Mouse (Mus musculus): ENCODE measurements around the gene Tnfsf11. TPM values are rescaled to one million over a fixed set of nuclear protein-coding genes. Genes with fewer than 3 reads are reported as not detected.

The Tnfsf11 gene
- polyA plus RNA-seq, 1 experiment from 2014 or later = 0.09 TPM

DNA sequence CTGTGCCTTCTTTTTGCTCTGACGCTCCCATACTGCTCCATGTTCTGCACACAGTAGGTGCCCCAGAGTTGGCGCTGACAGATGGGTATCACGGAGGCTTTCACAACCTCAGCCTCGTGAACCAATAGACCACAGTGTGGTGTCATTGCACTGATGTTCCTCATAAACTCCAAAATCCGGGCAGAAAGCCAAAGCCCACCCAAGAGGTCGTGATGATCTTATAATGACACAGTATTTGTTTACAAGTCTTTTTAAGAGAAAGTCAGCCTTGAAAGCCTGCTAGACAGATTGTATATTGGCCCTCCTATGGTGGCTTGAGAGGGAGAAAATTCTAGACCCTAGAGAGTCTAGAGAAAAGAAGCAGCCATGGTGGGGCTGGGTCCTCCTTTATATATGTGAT is 70.6 kb downstream of the Tnfsf11 start:
- no peak for ATAC-seq
- H3K9me3 ChIP-seq = no peaks in the 10 kb centered on the region
- no peaks in the 10 kb centered on the region for H3K27me3 ChIP-seq
- H3K36me3 ChIP-seq = no peaks in the 10 kb centered on the region
- 89% methylated on average over 6 of the region's 6 CpGs for WGBS
- H3K9ac ChIP-seq (replicated peaks) = no peak overlapping the region
- H3K4me3 ChIP-seq (replicated peaks) = no peak overlapping the region
- H3K4me1 ChIP-seq (replicated peaks) = no peaks in the 10 kb centered on the region
- H3K4me2 ChIP-seq (replicated peaks) = no peak overlapping the region
- H3K27ac ChIP-seq = no peak overlapping the region

DNA sequence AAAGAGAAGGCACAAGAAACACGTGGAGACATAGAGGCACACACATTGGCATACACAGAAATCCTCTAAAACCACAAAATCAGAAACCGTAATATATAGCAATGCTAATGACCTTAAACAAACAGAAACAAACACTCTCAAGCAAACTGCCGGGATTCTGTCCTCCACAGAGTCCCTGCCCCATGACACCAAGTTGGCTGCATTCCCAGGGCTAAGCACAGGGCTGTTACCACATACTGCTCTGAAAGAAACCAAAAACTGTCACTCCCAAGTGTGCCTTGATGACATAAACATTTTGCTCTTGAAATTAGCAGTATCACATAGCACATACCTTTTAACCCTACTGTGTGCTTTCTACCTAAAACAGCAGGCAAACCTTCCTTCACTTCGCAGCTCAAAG is 71.7 kb downstream of the Tnfsf11 start:
- H3K27me3 ChIP-seq = no peaks in the 10 kb centered on the region

DNA sequence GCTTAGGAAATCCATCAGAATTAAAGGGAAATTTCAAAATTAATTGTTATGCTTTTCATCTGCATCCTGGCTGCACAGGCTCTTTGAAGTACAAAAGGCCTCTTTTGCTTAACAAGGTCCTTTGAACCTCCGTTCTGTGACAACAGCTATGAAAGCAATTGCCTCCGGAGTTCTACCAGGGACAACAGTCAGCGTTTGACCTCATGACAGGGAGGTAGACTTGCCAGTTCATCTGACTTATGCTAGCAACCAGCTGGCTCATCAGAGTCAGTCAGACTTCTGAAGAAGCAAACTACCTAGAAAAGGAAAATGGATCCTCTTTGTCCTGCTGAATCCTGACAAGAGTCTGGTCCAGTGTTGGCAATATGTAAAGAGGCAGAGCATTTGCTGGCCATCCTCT is 72.5 kb downstream of the Tnfsf11 start:
- H3K27me3 ChIP-seq = no peaks in the 10 kb centered on the region
- H3K4me1 ChIP-seq (replicated peaks) = no peaks in the 10 kb centered on the region
- H3K9ac ChIP-seq (replicated peaks) = no peak overlapping the region
- H3K4me2 ChIP-seq (replicated peaks) = no peak overlapping the region
- WGBS = 32% methylated on average over 3 of the region's 3 CpGs
- H3K36me3 ChIP-seq = no peaks in the 10 kb centered on the region
- H3K4me3 ChIP-seq (replicated peaks) = no peak overlapping the region
- H3K27ac ChIP-seq = no peak overlapping the region
- no peak for ATAC-seq
- H3K9me3 ChIP-seq = no peaks in the 10 kb centered on the region

More for the DNA sequence above, 71.7 kb downstream of the Tnfsf11 start:
- Histone ChIP-seq H3K4me2 (replicated peaks) (no peak overlapping the region), H3K4me1 (replicated peaks) (no peaks in the 10 kb centered on the region), H3K27ac (no peak overlapping the region), H3K9me3 (no peaks in the 10 kb centered on the region), H3K36me3 (no peaks in the 10 kb centered on the region), H3K9ac (replicated peaks) (no peak overlapping the region), H3K4me3 (replicated peaks) (no peak overlapping the region)
- ATAC-seq = no peak
- 75% methylated on average over 4 of the region's 4 CpGs for WGBS

DNA sequence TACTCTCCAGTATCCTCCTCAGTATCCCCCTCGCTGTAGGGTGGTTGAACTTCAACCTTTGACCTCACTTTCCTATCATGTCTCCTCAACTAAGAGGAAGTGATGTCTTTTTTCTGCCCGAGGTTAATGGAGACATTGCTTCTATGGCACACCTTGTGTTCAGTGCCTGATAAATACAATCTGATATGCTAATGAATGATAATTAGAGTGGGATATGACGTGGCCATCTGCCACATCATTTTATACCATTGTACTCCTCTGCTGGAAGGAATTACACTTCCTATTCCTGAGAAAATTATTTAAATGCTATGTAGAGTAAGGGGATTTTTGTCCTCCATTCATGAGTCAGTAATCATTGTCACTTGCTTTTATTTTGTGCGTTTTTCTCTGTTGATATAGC is 78.8 kb downstream of the Tnfsf11 start:
- Histone ChIP-seq H3K9ac (replicated peaks) (no peak overlapping the region), H3K4me2 (replicated peaks) (no peak overlapping the region), H3K36me3 (no peaks in the 10 kb centered on the region), H3K4me1 (replicated peaks) (no peaks in the 10 kb centered on the region), H3K4me3 (replicated peaks) (no peak overlapping the region), H3K9me3 (no peaks in the 10 kb centered on the region), H3K27me3 (no peaks in the 10 kb centered on the region), H3K27ac (no peak overlapping the region)
- 0 out of 2 replicates have a peak, but pooled peaks have one; percentile 34 for ATAC-seq
- WGBS = 68% methylated on average over 4 of the region's 4 CpGs

Small RNAs within 50 kb of the gene (microRNA-seq; reads per million reads assigned to microRNA genes)
- not detected for gene Gm23652

Other genes starting within 250 kb of the Tnfsf11 start
- gene Fam216b, start 219.0 kb downstream of the Tnfsf11 start, polyA plus RNA-seq (2015; fragmentation: Nextera tagmentation; extraction: Ambion mirVana) = not detected in 2 replicates
- 38.7 and 39.4 TPM in 2 replicates for gene Akap11, start 228.8 kb upstream of the Tnfsf11 start, polyA plus RNA-seq (2015; fragmentation: Nextera tagmentation; extraction: Ambion mirVana)

Data from midbrain, embryonic 13.5 days (tissue).